Mouse (Mus musculus) mesoderm, embryonic 11.5 days (tissue): Measurements from ENCODE around the gene Klf13.

ENCODE experiments used
- DNase-seq: peaks from one replicate; pipeline ENCODE4 v3.0.0-alpha.2; 2012; ENCODE audit warnings: low read depth, low spot score

Klf13 gene

GRCm38 (mm10) chr7:63908496-63909285 is 30.0 kb downstream of the Klf13 start:
- DNase-seq = no peak

GRCm38 (mm10) chr7:63907778-63908495 is 30.8 kb downstream of the Klf13 start:
- no peak for DNase-seq

GRCm38 (mm10) chr7:63905642-63906041 is 33.1 kb downstream of the Klf13 start:
- no peak for DNase-seq

- DNase-seq = no peak
These were observed 33.5 kb downstream of the Klf13 start for GRCm38 (mm10) chr7:63905190-63905589.

- DNase-seq = no peak
These were observed 34.9 kb downstream of the Klf13 start for GRCm38 (mm10) chr7:63903635-63904380.

GRCm38 (mm10) chr7:63902604-63903210 is 36.0 kb downstream of the Klf13 start:
- no peak for DNase-seq

- DNase-seq = no peak
These were observed 36.8 kb downstream of the Klf13 start for GRCm38 (mm10) chr7:63901942-63902341.

GRCm38 (mm10) chr7:63901346-63901745 is 37.4 kb downstream of the Klf13 start:
- DNase-seq = no peak

GRCm38 (mm10) chr7:63900411-63900810 is 38.3 kb downstream of the Klf13 start:
- DNase-seq = no peak

GRCm38 (mm10) chr7:63899925-63900324 is 38.8 kb downstream of the Klf13 start:
- no peak for DNase-seq

- DNase-seq = no peak
These were observed 40.5 kb downstream of the Klf13 start for GRCm38 (mm10) chr7:63898201-63898600.

GRCm38 (mm10) chr7:63897655-63898054 is 41.1 kb downstream of the Klf13 start:
- no peak for DNase-seq

- peak; percentile 85 for DNase-seq
These were observed 41.7 kb downstream of the Klf13 start for GRCm38 (mm10) chr7:63896968-63897468.

GRCm38 (mm10) chr7:63896276-63896967 is 42.3 kb downstream of the Klf13 start:
- no peak for DNase-seq

GRCm38 (mm10) chr7:63895223-63895622 is 43.5 kb downstream of the Klf13 start:
- DNase-seq = no peak

GRCm38 (mm10) chr7:63894662-63895061 is 44.1 kb downstream of the Klf13 start:
- no peak for DNase-seq

- DNase-seq = no peak
These were observed 45.0 kb downstream of the Klf13 start for GRCm38 (mm10) chr7:63893729-63894128.

- DNase-seq = no peak
These were observed 45.5 kb downstream of the Klf13 start for GRCm38 (mm10) chr7:63893201-63893600.

GRCm38 (mm10) chr7:63891488-63892075 is 47.1 kb downstream of the Klf13 start:
- no peak for DNase-seq

- no peak for DNase-seq
These were observed 49.4 kb downstream of the Klf13 start for GRCm38 (mm10) chr7:63889116-63889975.
